Mouse (Mus musculus): ENCODE results near the gene Slc32a1.

Slc32a1 gene

DNA sequence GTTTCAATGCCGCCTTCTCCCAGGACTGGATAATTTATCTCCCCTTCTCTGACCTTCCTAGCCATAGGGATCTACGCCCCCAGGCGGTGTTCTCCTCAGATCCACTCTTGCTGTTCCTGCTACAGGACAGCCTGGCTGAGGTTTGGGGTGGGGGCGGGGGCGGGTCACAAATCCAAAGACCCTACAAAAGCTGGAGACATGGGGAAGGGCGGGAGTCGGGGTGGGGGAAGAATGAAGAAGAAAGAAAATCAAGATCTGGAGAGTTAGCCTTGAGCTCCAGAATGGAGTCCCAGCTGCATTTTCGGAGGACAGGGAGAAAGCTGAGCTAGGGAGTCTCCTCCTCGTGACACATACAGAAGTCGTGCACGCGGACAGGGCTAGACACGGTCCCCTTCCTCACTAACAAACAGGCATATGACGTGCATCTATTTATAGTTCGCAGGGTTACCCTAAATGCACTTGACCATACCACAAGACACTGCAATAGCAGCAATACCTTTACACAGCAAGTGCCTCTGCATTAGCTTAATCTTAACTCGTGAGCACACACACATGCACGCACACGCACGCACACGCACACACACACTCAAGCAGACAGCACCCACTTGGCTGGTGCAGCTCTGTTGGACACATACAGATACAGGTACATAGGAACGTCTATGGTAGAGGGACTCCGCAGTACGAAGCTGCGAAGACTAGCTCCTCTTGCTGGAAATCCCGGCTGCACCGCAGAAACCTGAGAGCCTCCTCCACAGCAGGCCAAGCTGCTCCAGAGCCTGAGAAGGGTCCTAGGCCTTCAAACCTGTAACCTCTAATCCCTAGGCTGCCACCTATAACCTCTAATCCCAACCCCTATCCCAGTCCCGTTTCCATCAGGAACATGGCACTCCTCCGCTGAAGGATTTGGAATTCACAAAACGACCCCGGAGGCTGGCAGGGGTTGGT, 1.4 kb downstream of the Slc32a1 start:
- in situ Hi-C loops (cut with MboI, MseI): loop anchor here (5.0 kb wide), 1 partner anchor 55 kb away; no protein-coding TSS in a partner anchor

GRCm38 (mm10) chr2:158612671-158613250, 2.2 kb downstream of the Slc32a1 start:
- in situ Hi-C loops (cut with MboI, MseI): loop anchor here (5.0 kb wide), 1 partner anchor 55 kb away; no protein-coding TSS in a partner anchor

DNA sequence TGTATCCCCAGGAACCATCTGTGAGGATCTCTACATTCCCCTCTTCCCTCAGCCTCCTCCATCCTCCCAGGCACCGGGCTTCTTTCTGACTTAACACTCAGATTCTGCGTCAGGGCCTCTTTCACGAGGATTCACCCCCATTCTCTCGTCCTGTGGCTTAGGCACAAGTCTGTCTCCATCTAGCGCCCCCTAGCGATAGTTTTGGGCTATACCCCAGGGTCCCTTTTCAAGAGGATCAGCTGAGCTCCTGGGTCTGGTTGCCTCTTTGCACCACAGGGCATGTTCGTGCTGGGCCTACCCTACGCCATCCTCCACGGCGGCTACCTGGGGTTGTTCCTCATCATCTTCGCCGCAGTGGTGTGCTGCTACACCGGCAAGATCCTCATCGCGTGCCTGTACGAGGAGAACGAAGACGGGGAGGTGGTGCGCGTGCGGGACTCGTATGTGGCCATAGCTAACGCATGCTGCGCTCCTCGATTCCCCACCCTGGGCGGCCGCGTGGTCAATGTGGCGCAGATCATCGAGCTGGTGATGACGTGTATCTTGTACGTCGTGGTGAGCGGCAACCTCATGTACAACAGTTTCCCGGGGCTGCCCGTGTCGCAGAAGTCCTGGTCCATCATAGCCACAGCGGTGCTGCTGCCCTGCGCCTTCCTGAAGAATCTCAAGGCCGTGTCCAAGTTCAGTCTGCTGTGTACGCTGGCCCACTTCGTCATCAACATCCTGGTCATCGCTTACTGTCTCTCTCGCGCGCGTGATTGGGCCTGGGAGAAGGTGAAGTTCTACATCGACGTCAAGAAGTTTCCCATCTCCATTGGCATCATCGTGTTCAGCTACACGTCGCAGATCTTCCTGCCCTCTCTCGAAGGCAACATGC, 3.2 kb downstream of the Slc32a1 start:
- in situ Hi-C loops (cut with MboI, MseI): loop anchor here (5.0 kb wide), 1 partner anchor 56 kb away; no protein-coding TSS in a partner anchor

DNA sequence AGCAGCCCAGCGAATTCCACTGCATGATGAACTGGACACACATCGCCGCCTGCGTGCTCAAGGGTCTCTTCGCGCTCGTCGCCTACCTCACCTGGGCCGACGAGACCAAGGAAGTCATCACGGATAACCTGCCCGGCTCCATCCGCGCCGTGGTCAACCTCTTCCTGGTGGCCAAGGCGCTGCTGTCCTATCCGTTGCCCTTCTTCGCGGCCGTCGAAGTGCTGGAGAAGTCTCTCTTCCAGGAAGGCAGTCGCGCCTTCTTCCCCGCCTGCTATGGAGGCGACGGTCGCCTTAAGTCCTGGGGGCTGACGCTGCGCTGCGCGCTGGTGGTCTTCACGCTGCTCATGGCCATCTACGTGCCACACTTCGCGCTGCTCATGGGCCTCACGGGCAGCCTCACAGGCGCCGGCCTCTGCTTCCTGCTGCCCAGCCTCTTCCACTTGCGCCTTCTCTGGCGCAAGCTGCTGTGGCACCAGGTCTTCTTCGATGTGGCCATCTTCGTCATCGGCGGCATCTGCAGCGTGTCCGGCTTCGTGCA, 3.9 kb downstream of the Slc32a1 start:
- in situ Hi-C loops (cut with MboI, MseI): loop anchor here (5.0 kb wide), 1 partner anchor 57 kb away; no protein-coding TSS in a partner anchor

- in situ Hi-C loops (cut with MboI, MseI): no loop called here
Measured at GRCm38 (mm10) chr2:158615161-158615680, 4.7 kb downstream of the Slc32a1 start.

DNA sequence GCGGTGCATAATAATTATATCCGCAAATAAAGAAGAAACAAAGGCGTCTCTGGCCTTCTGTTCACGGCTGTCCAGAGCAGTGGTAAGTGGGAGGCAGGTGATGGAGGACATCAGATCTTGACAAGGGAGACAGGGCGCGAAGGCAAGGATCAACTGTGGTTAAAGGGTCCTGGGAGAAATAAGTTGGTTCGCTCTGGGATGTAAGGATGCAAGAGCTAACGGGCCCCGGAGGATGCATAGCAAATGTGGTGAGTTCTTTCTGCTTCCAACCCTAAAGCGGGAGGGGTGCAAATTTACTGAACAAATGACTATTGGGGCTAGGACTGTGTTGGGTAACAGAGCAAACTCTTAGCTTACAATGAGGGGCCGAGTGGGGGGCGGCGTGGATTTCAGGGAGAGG, 5.1 kb downstream of the Slc32a1 start:
- in situ Hi-C loops (cut with MboI, MseI): no loop called here

DNA sequence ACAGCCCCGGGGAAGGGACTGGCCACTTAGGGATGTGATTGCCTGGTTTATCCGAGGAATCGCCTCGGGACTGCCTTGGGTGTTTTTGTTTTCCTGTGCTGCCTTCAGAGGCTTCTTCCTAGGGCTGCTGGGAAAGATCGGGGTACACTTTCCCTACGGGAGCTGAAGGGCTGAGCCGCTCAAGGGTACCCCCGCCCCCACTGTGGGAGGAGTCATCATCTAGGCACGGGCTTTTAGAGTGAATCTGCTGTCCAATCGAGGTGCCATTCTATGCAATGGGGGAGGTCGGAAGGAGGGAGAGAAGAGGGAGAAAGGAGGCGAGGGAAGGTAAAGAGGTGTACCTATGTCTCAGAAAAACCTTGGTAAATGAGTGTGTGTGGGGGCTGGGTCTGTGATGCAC, 5.7 kb downstream of the Slc32a1 start:
- in situ Hi-C loops (cut with MboI, MseI): no loop called here

GRCm38 (mm10) chr2:158616790-158617189, 6.2 kb downstream of the Slc32a1 start:
- in situ Hi-C loops (cut with MboI, MseI): no loop called here

DNA sequence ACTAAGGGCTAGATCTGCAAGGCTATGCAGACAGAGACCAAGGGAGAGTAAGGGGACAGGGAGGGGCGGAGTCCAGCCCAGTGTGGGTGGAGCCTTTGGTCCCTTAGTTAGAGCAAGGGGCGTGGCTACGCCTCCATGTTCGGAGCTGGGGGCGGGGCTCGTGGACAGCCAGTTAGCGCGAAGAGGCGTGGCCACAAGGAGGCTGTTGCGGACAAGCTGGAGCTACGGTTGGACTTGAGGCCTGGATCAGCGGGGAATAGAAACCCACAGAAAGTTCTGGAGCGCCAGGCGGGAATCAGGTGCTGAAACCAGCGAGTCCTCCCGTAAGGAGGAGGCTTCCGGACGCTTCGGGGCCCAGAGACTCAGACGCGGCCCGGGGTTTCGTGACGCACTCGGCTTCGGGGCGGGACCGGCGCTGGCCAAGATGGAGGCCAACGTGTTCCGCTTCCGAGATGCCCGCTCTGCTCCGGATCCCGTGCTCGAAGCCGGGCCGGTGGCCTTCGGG, 14.2 kb downstream of the Slc32a1 start, which contains the start of gene Actr5:
Gene Actr5, plus strand, starts transcription at position 171 of the 505 bp plus-strand sequence.
- in situ Hi-C loops (cut with MboI, MseI): no loop called here

GRCm38 (mm10) chr2:158625231-158625630, 14.7 kb downstream of the Slc32a1 start:
- in situ Hi-C loops (cut with MboI, MseI): no loop called here

DNA sequence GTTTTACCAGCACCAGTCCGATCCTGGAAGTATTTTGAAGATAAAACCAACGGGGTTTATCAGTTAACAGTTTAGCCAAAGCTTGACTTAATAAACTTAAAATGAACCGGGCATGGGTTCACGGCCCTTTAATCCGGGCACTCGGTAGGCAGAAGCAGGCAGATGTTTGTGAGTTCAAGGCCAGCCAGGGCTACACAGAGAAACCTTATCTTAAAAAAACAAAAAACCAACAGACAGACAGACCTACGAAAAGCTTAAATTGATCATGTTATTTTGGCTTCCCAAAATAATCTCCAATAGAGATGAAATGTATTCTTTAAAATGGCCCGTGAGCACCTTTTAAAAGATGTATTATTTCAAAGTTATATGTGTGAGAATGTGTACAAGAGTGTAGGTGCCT, 15.1 kb downstream of the Slc32a1 start:
- in situ Hi-C loops (cut with MboI, MseI): no loop called here

DNA sequence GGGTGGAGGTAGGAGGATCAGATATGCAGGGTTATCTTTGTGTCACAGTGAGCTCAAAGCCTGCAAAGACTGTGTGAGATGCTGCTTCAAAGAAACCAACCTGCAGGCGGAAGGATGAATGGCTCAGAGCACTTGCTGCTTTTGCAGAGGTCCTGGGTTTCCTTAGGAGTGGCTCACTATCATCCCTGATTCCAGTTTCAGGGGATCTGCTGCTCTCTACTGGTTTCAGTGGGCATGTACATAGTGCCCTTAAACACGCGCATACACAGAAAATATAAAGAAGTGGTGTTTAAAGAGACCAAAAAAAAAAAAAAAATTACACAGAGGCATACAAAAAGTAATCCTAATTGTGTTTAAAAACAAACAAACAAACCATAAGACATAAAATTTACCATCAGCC, 18.3 kb downstream of the Slc32a1 start:
- in situ Hi-C loops (cut with MboI, MseI): no loop called here

DNA sequence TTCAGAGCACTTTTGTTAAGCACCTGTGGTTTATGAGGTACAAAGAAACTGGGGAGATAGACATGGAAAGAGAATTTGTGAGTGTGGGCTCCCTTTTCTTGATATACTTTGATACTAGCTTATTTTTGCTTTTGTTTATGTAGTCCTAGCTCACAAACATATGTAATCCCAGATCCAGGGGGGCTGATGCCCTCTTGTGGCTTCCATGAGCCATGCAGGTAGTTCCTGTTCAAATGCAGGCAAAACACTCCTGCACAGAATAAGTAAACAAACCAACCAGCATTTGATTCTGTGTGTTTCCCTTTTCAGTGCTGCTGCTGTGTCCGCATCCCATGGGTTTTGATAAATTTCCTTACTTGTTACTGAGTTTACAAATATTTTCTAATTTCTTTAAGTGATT, 18.8 kb downstream of the Slc32a1 start:
- in situ Hi-C loops (cut with MboI, MseI): no loop called here

GRCm38 (mm10) chr2:158631873-158632272, 21.3 kb downstream of the Slc32a1 start:
- in situ Hi-C loops (cut with MboI, MseI): no loop called here

DNA sequence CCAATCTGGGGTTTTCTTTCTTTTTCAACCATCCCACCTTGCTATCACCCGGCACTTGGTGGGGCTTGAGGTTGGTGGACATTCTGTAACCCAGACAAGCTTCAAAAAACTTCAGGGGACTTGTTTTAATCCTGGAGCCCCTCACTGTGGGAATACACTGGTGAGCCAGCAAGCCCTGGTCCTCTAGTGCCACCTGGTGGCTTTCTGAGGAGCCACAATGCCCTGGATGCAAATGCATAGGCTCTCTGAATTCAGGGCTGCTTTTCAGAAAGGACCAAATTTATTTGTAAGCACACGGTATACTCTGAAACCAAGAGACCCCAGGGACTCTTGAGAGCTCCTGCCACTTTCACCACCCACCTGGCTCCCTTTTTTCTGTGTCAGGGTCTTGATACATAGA, 31.3 kb downstream of the Slc32a1 start:
- in situ Hi-C loops (cut with MboI, MseI): no loop called here

- in situ Hi-C loops (cut with MboI, MseI): no loop called here
Measured at GRCm38 (mm10) chr2:158642587-158642986, 32.0 kb downstream of the Slc32a1 start.

DNA sequence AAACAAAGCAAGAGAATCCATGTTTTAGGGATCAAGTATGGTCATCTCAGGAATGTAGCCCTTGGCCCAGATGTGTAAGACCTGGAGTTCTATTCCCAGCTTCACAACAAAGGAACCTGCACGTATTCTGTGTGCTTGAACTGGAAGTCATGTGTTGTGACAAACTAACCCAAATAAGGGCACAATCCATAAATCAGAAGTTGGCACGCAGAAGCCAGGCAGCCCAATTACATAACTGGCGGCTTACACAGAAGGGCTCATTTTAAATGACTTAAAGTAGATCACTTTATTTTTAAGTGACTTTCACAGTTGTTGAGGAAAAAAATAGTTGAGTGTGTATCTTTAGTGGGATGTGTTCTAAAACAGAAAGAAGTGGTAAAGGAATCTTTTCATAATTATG, 33.2 kb downstream of the Slc32a1 start:
- in situ Hi-C loops (cut with MboI, MseI): no loop called here

DNA sequence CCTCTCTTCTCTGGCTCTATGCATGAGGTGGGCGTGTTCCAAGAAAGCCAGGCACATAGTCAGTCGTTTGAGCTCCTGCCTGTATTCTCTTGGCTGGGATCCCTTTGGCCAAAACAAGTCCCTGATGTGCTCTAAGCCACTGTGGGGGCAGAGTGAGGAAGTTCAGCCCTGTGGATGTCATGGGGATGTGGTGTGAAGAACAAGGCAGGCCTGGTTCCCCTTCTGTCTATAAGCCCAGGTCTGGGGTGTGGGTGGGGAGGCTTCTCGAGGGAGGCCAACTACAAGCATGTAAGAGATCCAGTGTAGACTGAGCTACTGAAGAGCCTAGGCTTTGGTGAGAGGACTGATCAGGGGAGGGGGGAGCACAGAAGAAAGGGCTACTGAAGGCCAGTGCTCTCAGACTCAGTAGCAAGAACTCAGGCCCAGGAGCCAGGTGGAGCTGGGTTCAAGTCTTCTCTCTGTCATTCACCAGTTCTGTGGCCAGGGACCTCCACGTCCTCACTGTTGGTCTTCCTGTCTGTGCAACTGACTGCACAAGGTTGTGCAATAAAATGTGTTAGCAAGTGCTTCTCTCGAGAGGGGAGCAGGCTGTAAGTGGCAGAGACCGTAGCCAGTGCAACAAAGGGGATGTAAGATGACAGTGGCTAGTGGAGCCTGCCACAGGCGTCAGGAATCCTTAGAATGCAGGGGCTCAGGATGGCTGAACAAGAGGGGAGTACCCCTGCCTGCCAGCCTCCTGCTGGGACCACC, 40.8 kb downstream of the Slc32a1 start:
- in situ Hi-C loops (cut with MboI, MseI): loop anchor here (5.0 kb wide), 1 partner anchor 109 kb away; no protein-coding TSS in a partner anchor

- in situ Hi-C loops (cut with MboI, MseI): loop anchor here (5.0 kb wide), 1 partner anchor 111 kb away; no protein-coding TSS in a partner anchor
Measured at GRCm38 (mm10) chr2:158652985-158653384, 42.4 kb downstream of the Slc32a1 start.

DNA sequence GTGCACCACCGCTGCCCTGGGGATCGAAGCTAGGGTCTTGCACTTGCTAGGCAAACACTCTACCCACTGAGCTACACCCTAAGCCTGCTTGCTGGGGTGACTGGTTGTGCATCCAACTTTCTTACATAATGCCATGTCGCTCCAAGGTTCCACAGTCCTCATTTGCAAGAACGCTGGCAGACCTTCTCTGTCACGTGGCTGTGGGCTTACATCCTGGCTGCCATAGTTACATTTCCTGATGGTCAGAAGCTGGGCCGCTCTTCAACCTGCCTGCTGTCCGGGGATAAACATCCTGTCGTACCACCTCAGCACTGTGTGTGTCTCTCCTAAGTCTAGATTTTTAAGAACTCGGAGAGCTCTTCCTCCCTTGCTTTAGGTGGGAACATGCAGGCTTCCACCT, 44.1 kb downstream of the Slc32a1 start:
- in situ Hi-C loops (cut with MboI, MseI): loop anchor here (5.0 kb wide), 1 partner anchor 112 kb away; no protein-coding TSS in a partner anchor

Data from T-helper 1 cell (primary cell).